Mouse (Mus musculus) kidney, adult 2 months (tissue): ENCODE results near the gene Cdc34b.

ENCODE experiments used
- CTCF ChIP-seq: fragments of 200-500 bp; conservative IDR thresholded peaks from 2 replicates; pipeline ENCODE4 v1.5.1; 2011; ENCODE audit warnings: low read depth, mild to moderate bottlenecking, control low read depth, low read length, moderate library complexity, mixed read lengths; ENCODE audit not compliant: insufficient read depth, insufficient read length
- POLR2A ChIP-seq: fragments of 200-500 bp; IDR thresholded peaks from one replicate; pipeline ENCODE4 v1.6.1; 2011; ENCODE audit warnings: low read depth, low read length, control low read depth

GRCm38 (mm10) chr11:94760799-94761198 lies 19.2 kb downstream of the Cdc34b start:
- no peak for TF ChIP-seq CTCF
- no peak for TF ChIP-seq POLR2A
